Mouse (Mus musculus): ENCODE results near the gene Gm28230.

DNA sequence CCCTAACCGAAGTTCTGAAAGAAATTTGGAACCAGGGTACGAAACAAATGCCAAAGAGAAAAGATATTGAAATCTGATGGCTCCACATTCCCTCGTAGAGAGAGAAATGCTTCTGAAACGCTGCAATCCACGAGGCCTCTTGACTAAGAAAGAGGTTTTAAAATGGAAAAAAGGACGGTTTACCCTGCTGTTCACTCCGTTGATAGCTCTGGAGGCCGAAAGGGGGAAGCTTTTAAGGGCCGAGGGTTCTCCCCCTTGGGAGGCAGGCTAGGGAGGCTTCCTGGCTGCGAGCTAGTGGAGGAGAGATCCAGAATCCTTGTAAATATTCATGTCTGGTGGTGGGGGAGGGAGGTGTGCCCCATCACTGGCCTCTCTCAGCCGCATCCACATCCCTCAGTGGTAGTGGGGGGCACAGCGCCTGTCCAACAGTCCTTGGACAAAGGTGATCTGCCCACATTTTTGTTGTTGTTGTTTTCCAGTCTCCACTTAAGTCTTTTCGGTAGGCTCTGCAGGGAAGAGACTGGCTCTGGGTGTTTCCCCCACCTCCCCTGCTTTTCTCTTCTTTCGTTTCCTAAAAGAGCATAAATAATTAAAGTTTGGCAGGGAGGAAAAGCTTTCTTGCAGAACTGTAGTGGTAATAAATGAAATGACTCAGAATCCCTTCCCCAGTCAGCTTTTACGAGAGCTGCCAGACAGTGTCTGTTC is 47.5 kb upstream of the Gm28230 start, which contains the start of gene Hoxd11:
- TF ChIP-seq CTCF (IDR thresholded peaks at IDR 0.05; ENCODE audit: insufficient read depth, low read length): no peak
- TF ChIP-seq POLR2A (IDR thresholded peaks at IDR 0.05; ENCODE audit: borderline replicate concordance, extremely low read depth, low read depth, low read length): no peak

Data from lung, adult 2 months (tissue).